Mouse (Mus musculus) cerebellum, postnatal 4 days (tissue): Measurements from ENCODE around the gene Map3k20.

Experiments
- DNase-seq, 2 experiments: peaks; one replicate each; pipeline ENCODE4 v3.0.0; 2022; ENCODE audit warnings: low spot score in 2 of 2, mixed read lengths in 1 of 2

Gene Map3k20

GRCm38 (mm10) chr2:72321591-72321990 is 36.2 kb downstream of the Map3k20 start:
- no peak for DNase-seq

GRCm38 (mm10) chr2:72322681-72323353 is 37.4 kb downstream of the Map3k20 start:
- DNase-seq: no peak

- no peak for DNase-seq
Measured at GRCm38 (mm10) chr2:72324436-72324835, 39.0 kb downstream of the Map3k20 start.

GRCm38 (mm10) chr2:72326491-72326890 is 41.1 kb downstream of the Map3k20 start:
- DNase-seq: no peak

- no peak for DNase-seq
Measured at GRCm38 (mm10) chr2:72328435-72328834, 43.0 kb downstream of the Map3k20 start.

- no peak for DNase-seq
Measured at GRCm38 (mm10) chr2:72330955-72331481, 45.6 kb downstream of the Map3k20 start.

GRCm38 (mm10) chr2:72332067-72332466 is 46.6 kb downstream of the Map3k20 start:
- DNase-seq: no peak

GRCm38 (mm10) chr2:72333210-72333609 is 47.8 kb downstream of the Map3k20 start:
- DNase-seq: no peak

GRCm38 (mm10) chr2:72336840-72337239 is 51.4 kb downstream of the Map3k20 start:
- DNase-seq: no peak

- DNase-seq: no peak
Measured at GRCm38 (mm10) chr2:72345281-72345680, 59.8 kb downstream of the Map3k20 start.

- DNase-seq: no peak
Measured at GRCm38 (mm10) chr2:72351329-72351728, 65.9 kb downstream of the Map3k20 start.

GRCm38 (mm10) chr2:72351776-72352175 is 66.3 kb downstream of the Map3k20 start:
- DNase-seq: no peak

GRCm38 (mm10) chr2:72352756-72353155 is 67.3 kb downstream of the Map3k20 start:
- DNase-seq: no peak

- DNase-seq: no peak
Measured at GRCm38 (mm10) chr2:72356471-72356870, 71.0 kb downstream of the Map3k20 start.

GRCm38 (mm10) chr2:72361572-72361971 is 76.1 kb downstream of the Map3k20 start:
- DNase-seq: no peak

- no peak for DNase-seq
Measured at GRCm38 (mm10) chr2:72363449-72363848, 78.0 kb downstream of the Map3k20 start.

GRCm38 (mm10) chr2:72365930-72366329 is 80.5 kb downstream of the Map3k20 start:
- no peak for DNase-seq

GRCm38 (mm10) chr2:72366503-72366902 is 81.1 kb downstream of the Map3k20 start:
- DNase-seq: no peak

- DNase-seq: no peak
Measured at GRCm38 (mm10) chr2:72367850-72368249, 82.4 kb downstream of the Map3k20 start.

- DNase-seq: no peak
Measured at GRCm38 (mm10) chr2:72369140-72369600, 83.7 kb downstream of the Map3k20 start.

GRCm38 (mm10) chr2:72372136-72372535 is 86.7 kb downstream of the Map3k20 start:
- DNase-seq: no peak

- no peak for DNase-seq
Measured at GRCm38 (mm10) chr2:72374076-72374475, 88.6 kb downstream of the Map3k20 start.

- no peak for DNase-seq
Measured at GRCm38 (mm10) chr2:72375877-72376276, 90.4 kb downstream of the Map3k20 start.

GRCm38 (mm10) chr2:72376946-72377345 is 91.5 kb downstream of the Map3k20 start:
- no peak for DNase-seq
